In genomic region chr17:49477370-49477769, GRCm38 (mm10) we compare ENCODE assay signal across 12 mouse cellular contexts. TPM values are rescaled to one million over a fixed set of nuclear protein-coding genes. Genes with fewer than 3 reads are reported as not detected.
A peak's percentile ranks its signal among the peaks of the same experiment; 100 is the strongest.
DNase-seq lines count a peak whose midpoint lies in the region; ATAC-seq and TF ChIP-seq lines count a peak whose summit lies in the region.
"Had no signal": no experiment of that assay in that cellular context is flagged by ENCODE, and none has a peak within 500 bp of the region (broad histone marks: within the 10 kb centered on the region; RNA-seq: fewer than 3 reads in every experiment).

No protein-coding gene starts in this region.

- H3K4me1 ChIP-seq in embryonic fibroblast, embryonic 13.5 days (ENCODE audit: control insufficient read depth, insufficient read depth, low read length) = peaks cover 21% of the 10 kb centered on the region; the same call in 1 of the 2 replicates
- no peaks in the 10 kb centered on the region for H3K4me1 ChIP-seq in lung, postnatal 0 days (ENCODE audit: insufficient read depth, low read depth, low read length)
- no peaks in the 10 kb centered on the region for H3K4me1 ChIP-seq in midbrain, embryonic 11.5 days (ENCODE audit: control insufficient read depth, insufficient read depth, low read length)
- H3K4me1 ChIP-seq: liver, embryonic 15.5 days; neural tube, embryonic 13.5 days had no signal

- H3K4me3 ChIP-seq in embryonic fibroblast, embryonic 13.5 days (ENCODE audit: insufficient read depth, low read length) = no peak overlapping the region
- H3K4me3 ChIP-seq in lung, postnatal 0 days (ENCODE audit: low read depth, low read length) = no peak overlapping the region
- no peak overlapping the region for H3K4me3 ChIP-seq in midbrain, embryonic 11.5 days (ENCODE audit: low read depth, low read length)
- H3K4me3 ChIP-seq: liver, embryonic 15.5 days; neural tube, embryonic 13.5 days had no signal

- no peak for TF ChIP-seq CTCF in embryonic fibroblast, embryonic 13.5 days (IDR thresholded peaks at IDR 0.05; ENCODE audit: borderline replicate concordance, insufficient read depth, low read length)
- no peak for TF ChIP-seq CTCF in lung, postnatal 0 days (IDR thresholded peaks at IDR 0.05)

- H3K27ac ChIP-seq in embryonic fibroblast, embryonic 13.5 days (ENCODE audit: insufficient read depth, low read length) = peak overlapping the region; percentile 90
- H3K27ac ChIP-seq in lung, postnatal 0 days (ENCODE audit: low read length) = no peak overlapping the region
- no peak overlapping the region for H3K27ac ChIP-seq in midbrain, embryonic 11.5 days (ENCODE audit: low read depth, low read length)
- H3K27ac ChIP-seq: liver, embryonic 15.5 days had no signal

- 48% methylated on average over 4 of the region's 4 CpGs for WGBS in lung, postnatal 0 days
- 90% methylated on average over 4 of the region's 4 CpGs for WGBS in midbrain, embryonic 11.5 days

- TF ChIP-seq POLR2A in embryonic fibroblast, embryonic 13.5 days (IDR thresholded peaks at IDR 0.05; ENCODE audit: low read depth, low read length) = no peak

- no peaks in the 10 kb centered on the region for H3K36me3 ChIP-seq in lung, postnatal 0 days (ENCODE audit: insufficient read depth, low read length)
- no peaks in the 10 kb centered on the region for H3K36me3 ChIP-seq in midbrain, embryonic 11.5 days (ENCODE audit: control insufficient read depth, insufficient read depth, low read length)
- H3K36me3 ChIP-seq: liver, embryonic 15.5 days had no signal

- H3K27me3 ChIP-seq in lung, postnatal 0 days (replicated peaks; ENCODE audit: insufficient read depth, low read length) = no peaks in the 10 kb centered on the region
- no peaks in the 10 kb centered on the region for H3K27me3 ChIP-seq in midbrain, embryonic 11.5 days (ENCODE audit: control insufficient read depth, insufficient read depth, low read length)
- H3K27me3 ChIP-seq: liver, embryonic 15.5 days; neural tube, embryonic 13.5 days had no signal

- H3K4me2 ChIP-seq in lung, postnatal 0 days (replicated peaks; ENCODE audit: low read depth, low read length) = no peak overlapping the region
- no peak overlapping the region for H3K4me2 ChIP-seq in midbrain, embryonic 11.5 days
- H3K4me2 ChIP-seq: liver, embryonic 15.5 days; neural tube, embryonic 13.5 days had no signal

- DNase-seq in Muller cell, postnatal 12 days (ENCODE audit: inconsistent ontology term) = peak; percentile 80
- peak; percentile 86 for DNase-seq in kidney, postnatal 10 days
- DNase-seq in lung, postnatal 0 days (ENCODE audit: low spot score) = peak; percentile 65
- DNase-seq in midbrain, embryonic 11.5 days (ENCODE audit: low spot score, missing footprints) = no peak
- DNase-seq in cerebellum, adult 11-12 months = no peak
- DNase-seq: retina, postnatal 1 day; spleen, adult 18-20 months had no signal

- peak; percentile 69; the same call in 1 of the 2 replicates for TF ChIP-seq EP300 in lung, postnatal 0 days (IDR thresholded peaks at IDR 0.05)

- no peak overlapping the region for H3K9ac ChIP-seq in lung, postnatal 0 days (replicated peaks; ENCODE audit: low read depth)
- no peak overlapping the region for H3K9ac ChIP-seq in midbrain, embryonic 11.5 days (ENCODE audit: low read length)
- H3K9ac ChIP-seq: liver, embryonic 15.5 days; neural tube, embryonic 13.5 days had no signal

- ATAC-seq in lung, postnatal 0 days = peak; percentile 91
- no peak for ATAC-seq in megakaryocyte-erythroid progenitor cell, adult 5-6 weeks (replicated peaks; ENCODE audit: low FRiP score, low TSS enrichment, poor library complexity, severe bottlenecking)
- no peak for ATAC-seq in midbrain, embryonic 11.5 days (ENCODE audit: low FRiP score)
- ATAC-seq: midbrain, embryonic 16.5 days had no signal

- H3K9me3 ChIP-seq in lung, postnatal 0 days (ENCODE audit: low read length) = no peaks in the 10 kb centered on the region
- no peaks in the 10 kb centered on the region for H3K9me3 ChIP-seq in midbrain, embryonic 11.5 days (ENCODE audit: control insufficient read depth, low read length)
- H3K9me3 ChIP-seq: liver, embryonic 15.5 days; neural tube, embryonic 13.5 days had no signal

RNA-seq across cellular contexts. Expression of gene Mocs1, which starts 49.2 kb away (rescaled TPM):
- polyA plus RNA-seq in embryonic fibroblast, embryonic 13.5 days (2011; ENCODE audit: insufficient read length, low read depth, missing spikeins) = 18.5 and 19.5 TPM in 2 replicates
- 5.4 and 7.2 TPM in 2 replicates for polyA plus RNA-seq in lung, postnatal 0 days (2015; fragmentation: Nextera tagmentation; extraction: Ambion mirVana)
- 36.2 and 50.2 TPM in 2 replicates for total RNA-seq in megakaryocyte-erythroid progenitor cell, adult 5-6 weeks (2014; fragmentation: Nextera tagmentation)
- 8.9 and 9.4 TPM in 2 replicates for total RNA-seq in megakaryocyte-erythroid progenitor cell, adult 5-6 weeks (2017)
- polyA plus RNA-seq in midbrain, embryonic 11.5 days (2014; fragmentation: Nextera tagmentation; extraction: Ambion mirVana) = 4.5 and 5.0 TPM in 2 replicates

Comparison
In these comparisons a context has a peak if more than half of its experiments do, and no peak if none do; other contexts are left out.
1. DNase-seq: peak in Muller cell, postnatal 12 days (single experiment), kidney, postnatal 10 days (single experiment) and lung, postnatal 0 days (single experiment); none in midbrain, embryonic 11.5 days (single experiment) and cerebellum, adult 11-12 months (single experiment).